Mouse (Mus musculus) midbrain, postnatal 0 days (tissue): Measurements from ENCODE around the gene Alad. TPM values are rescaled to one million over a fixed set of nuclear protein-coding genes. Genes with fewer than 3 reads are reported as not detected.

Experiments used
- ATAC-seq: fragments of 200-750 bp; cut with Nextera tagmentation; 2 replicates; pipeline ENCODE4 v1.8.0; 2017; ENCODE audit warnings: moderate number of reproducible peaks, mild to moderate bottlenecking, moderate TSS enrichment, moderate library complexity; ENCODE audit not compliant: low FRiP score
- DNase-seq: peaks from one replicate; pipeline ENCODE4 v3.0.0-alpha.2; 2015; ENCODE audit warnings: low spot score
- H3K27ac ChIP-seq: fragments of 300-500 bp; sonication (generic); 2 replicates; pipeline ENCODE4 v1.5.1; 2014; ENCODE audit warnings: low read depth, mild to moderate bottlenecking, low read length, mixed read lengths
- H3K27me3 ChIP-seq: fragments of 300-500 bp; sonication (generic); 2 replicates; pipeline ENCODE4 v1.6.1; 2014; ENCODE audit warnings: low read length, control low read depth, mixed read lengths; ENCODE audit not compliant: insufficient read depth
- H3K36me3 ChIP-seq: fragments of 300-500 bp; sonication (generic); 2 replicates; pipeline ENCODE4 v1.6.1; 2014; ENCODE audit warnings: low read length, control low read depth, mixed read lengths; ENCODE audit not compliant: insufficient read depth
- H3K4me1 ChIP-seq: fragments of 300-500 bp; sonication (generic); 2 replicates; pipeline ENCODE4 v1.6.1; 2014; ENCODE audit warnings: mild to moderate bottlenecking, control low read depth, antibody characterized with exemption, low read length, mixed read lengths; ENCODE audit not compliant: insufficient read depth
- H3K4me2 ChIP-seq: fragments of 300-500 bp; sonication (generic); 2 replicates; pipeline ENCODE4 v1.6.1; 2014; ENCODE audit warnings: low read depth, mild to moderate bottlenecking, low read length, mixed read lengths; ENCODE audit not compliant: poor library complexity, severe bottlenecking
- H3K4me3 ChIP-seq: fragments of 300-500 bp; sonication (generic); 2 replicates; pipeline ENCODE4 v1.5.1; 2014; ENCODE audit warnings: low read depth, mild to moderate bottlenecking, low read length, moderate library complexity
- H3K9ac ChIP-seq: fragments of 300-500 bp; sonication (generic); replicated peaks from 2 replicates; pipeline ENCODE4 v1.6.1; 2014; ENCODE audit warnings: mild to moderate bottlenecking, low read length, moderate library complexity, mixed read lengths; ENCODE audit not compliant: poor library complexity, severe bottlenecking
- H3K9me3 ChIP-seq: fragments of 300-500 bp; sonication (generic); 2 replicates; pipeline ENCODE4 v1.6.1; 2016; ENCODE audit warnings: low read length, control low read depth
- CTCF ChIP-seq: IDR thresholded peaks from 2 replicates; pipeline ENCODE4 v1.5.1; 2016; ENCODE audit warnings: antibody characterized with exemption, mild to moderate bottlenecking
- WGBS: fragments of 180-500 bp; shearing (Covaris S2); extraction: QIAGEN DNeasy Blood & Tissue Kit; methylation state at CpG from one replicate; pipeline ENCODE4 v1.1.7; 2014; 5-methylcytosine and 5-hydroxymethylcytosine counted together
- polyA plus RNA-seq: library from polyadenylated mRNA; unstranded; fragments of >200 nt; fragmentation: Nextera tagmentation; extraction: Ambion mirVana; gene quantifications from 2 replicates; pipeline ENCODE4 v1.2.1, GENCODE M21; 2015
- total RNA-seq: library from RNA; depleted of rRNA; stranded (reverse); fragments of >200 nt; gene quantifications from 2 replicates; pipeline ENCODE4 v1.2.3, GENCODE M21; 2014

The Alad gene
- total and polyA plus RNA-seq, 2 experiments from 2014 or later: 49.3 to 74.6 TPM

GRCm38 (mm10) chr4:62560963-62561629 lies 41.4 kb upstream of the Alad start:
- Histone ChIP-seq H3K9me3 (no peaks in the 10 kb centered on the region), H3K27ac (no peak overlapping the region), H3K4me2 (peak overlapping the region; percentile 10; the same call in 1 of the 2 replicates), H3K9ac (no peak overlapping the region), H3K27me3 (no peaks in the 10 kb centered on the region), H3K4me3 (no peak overlapping the region), H3K4me1 (no peaks in the 10 kb centered on the region), H3K36me3 (no peaks in the 10 kb centered on the region)
- ATAC-seq (peak; percentile 79), DNase-seq (peak; percentile 91)
- peak; percentile 94 for TF ChIP-seq CTCF
- 22% methylated on average over 4 of the region's 4 CpGs for WGBS

GRCm38 (mm10) chr4:62559797-62560329 lies 40.1 kb upstream of the Alad start, which contains the start of gene Rgs3:
TSS of gene Rgs3 (plus strand) at chr4:62559847.
- Histone ChIP-seq H3K27ac (no peak within 1 kb of the TSS), H3K36me3 (no peaks in the 10 kb centered on the region), H3K4me1 (no peaks in the 10 kb centered on the region), H3K27me3 (no peaks in the 10 kb centered on the region), H3K4me2 (no peak within 1 kb of the TSS), H3K9ac (no peak within 1 kb of the TSS), H3K4me3 (no peak within 1 kb of the TSS), H3K9me3 (no peaks in the 10 kb centered on the region)
- no peak for DNase-seq
- no peak for TF ChIP-seq CTCF
- 64% methylated on average over 6 of the region's 6 CpGs for WGBS
- no peak for ATAC-seq

GRCm38 (mm10) chr4:62557436-62557835 lies 37.7 kb upstream of the Alad start:
- Histone ChIP-seq H3K4me3 (no peak overlapping the region), H3K9ac (no peak overlapping the region), H3K9me3 (no peaks in the 10 kb centered on the region), H3K4me2 (no peak overlapping the region), H3K36me3 (no peaks in the 10 kb centered on the region), H3K4me1 (no peaks in the 10 kb centered on the region), H3K27me3 (no peaks in the 10 kb centered on the region), H3K27ac (no peak overlapping the region)
- DNase-seq (no peak), ATAC-seq (no peak)
- 58% methylated on average over 3 of the region's 3 CpGs for WGBS
- no peak for TF ChIP-seq CTCF

- DNase-seq (no peak), ATAC-seq (no peak)
- Histone ChIP-seq H3K27me3 (no peaks in the 10 kb centered on the region), H3K9ac (no peak overlapping the region), H3K9me3 (no peaks in the 10 kb centered on the region), H3K27ac (no peak overlapping the region), H3K4me3 (no peak overlapping the region), H3K4me2 (no peak overlapping the region), H3K36me3 (no peaks in the 10 kb centered on the region), H3K4me1 (no peaks in the 10 kb centered on the region)
- TF ChIP-seq CTCF: no peak
- 89% methylated on average over 7 of the region's 7 CpGs for WGBS
These were observed 32.2 kb upstream of the Alad start for GRCm38 (mm10) chr4:62551966-62552365.

GRCm38 (mm10) chr4:62544801-62545200 lies 25.1 kb upstream of the Alad start:
- Histone ChIP-seq H3K4me2 (no peak overlapping the region), H3K9me3 (no peaks in the 10 kb centered on the region), H3K27ac (no peak overlapping the region), H3K4me1 (no peaks in the 10 kb centered on the region), H3K27me3 (no peaks in the 10 kb centered on the region), H3K4me3 (no peak overlapping the region), H3K9ac (no peak overlapping the region), H3K36me3 (no peaks in the 10 kb centered on the region)
- no peak for DNase-seq
- no peak for ATAC-seq
- TF ChIP-seq CTCF: no peak

GRCm38 (mm10) chr4:62543782-62544181 lies 24.1 kb upstream of the Alad start:
- H3K4me1 ChIP-seq: no peaks in the 10 kb centered on the region
- DNase-seq (no peak), ATAC-seq (no peak)
- no peaks in the 10 kb centered on the region for H3K9me3 ChIP-seq
- no peak for TF ChIP-seq CTCF
- no peaks in the 10 kb centered on the region for H3K36me3 ChIP-seq
- no peak overlapping the region for H3K9ac ChIP-seq
- no peak overlapping the region for H3K27ac ChIP-seq
- no peak overlapping the region for H3K4me2 ChIP-seq
- 87% methylated on average over 6 of the region's 6 CpGs for WGBS
- H3K27me3 ChIP-seq: no peaks in the 10 kb centered on the region
- H3K4me3 ChIP-seq: no peak overlapping the region
